In genomic region chr4:129371391-129371790, GRCm38 (mm10) we compare ENCODE assay signal across 25 mouse cellular contexts. TPM values are rescaled to one million over a fixed set of nuclear protein-coding genes. Genes with fewer than 3 reads are reported as not detected.
DNase-seq lines count a peak whose midpoint lies in the region; ATAC-seq and TF ChIP-seq lines count a peak whose summit lies in the region.
"Had no signal": no experiment of that assay in that cellular context is flagged by ENCODE, and none has a peak within 500 bp of the region (broad histone marks: within the 10 kb centered on the region; RNA-seq: fewer than 3 reads in every experiment).

No protein-coding gene starts in this region.

- no peak overlapping the region for H3K4me2 ChIP-seq in liver, postnatal 0 days (ENCODE audit: low read depth, low read length)
- H3K4me2 ChIP-seq: heart, embryonic 11.5 days; hindbrain, embryonic 14.5 days; limb, embryonic 15.5 days had no signal

- H3K9ac ChIP-seq in liver, postnatal 0 days (replicated peaks): no peak overlapping the region
- no peak overlapping the region; the same call in 1 of the 2 replicates for H3K9ac ChIP-seq in ES-Bruce4 (ENCODE audit: low read depth, poor library complexity, severe bottlenecking)
- H3K9ac ChIP-seq: hindbrain, embryonic 14.5 days; limb, embryonic 15.5 days had no signal

- TF ChIP-seq EP300 in liver, postnatal 0 days (IDR thresholded peaks at IDR 0.05; ENCODE audit: low read depth): no peak
- TF ChIP-seq EP300 in ES-Bruce4 (IDR thresholded peaks at IDR 0.05; ENCODE audit: insufficient read depth, low read depth, low read length): no peak

- no peak overlapping the region for H3K27ac ChIP-seq in kidney, adult 2 months (ENCODE audit: insufficient read depth, low read depth, low read length)
- H3K27ac ChIP-seq in liver, postnatal 0 days (ENCODE audit: low read depth): no peak overlapping the region
- no peak overlapping the region for H3K27ac ChIP-seq in ES-Bruce4 (ENCODE audit: insufficient read depth, low read length)
- H3K27ac ChIP-seq: hindbrain, embryonic 14.5 days; limb, embryonic 10.5 days; limb, embryonic 15.5 days had no signal

- POLR2A ChIA-PET in Patski (lab: Charles Lee): no interaction called here

- H3K36me3 ChIP-seq in kidney, adult 2 months (ENCODE audit: control insufficient read depth, insufficient read depth, low read length): no peaks in the 10 kb centered on the region
- no peaks in the 10 kb centered on the region for H3K36me3 ChIP-seq in liver, postnatal 0 days (replicated peaks; ENCODE audit: insufficient read depth, low read length)
- H3K36me3 ChIP-seq in ES-Bruce4 (ENCODE audit: control insufficient read depth, insufficient read depth, low read length, poor library complexity, severe bottlenecking): peaks cover 14% of the 10 kb centered on the region
- H3K36me3 ChIP-seq: G1E; limb, embryonic 10.5 days had no signal

- no peak overlapping the region for H3K4me3 ChIP-seq in kidney, adult 2 months (ENCODE audit: insufficient read depth, low read depth, low read length)
- no peak overlapping the region for H3K4me3 ChIP-seq in liver, postnatal 0 days (ENCODE audit: low read depth, low read length)
- no peak overlapping the region for H3K4me3 ChIP-seq in ES-Bruce4 (ENCODE audit: low read depth, low read length)
- H3K4me3 ChIP-seq: limb, embryonic 10.5 days; limb, embryonic 15.5 days had no signal

- H3K9me3 ChIP-seq in liver, postnatal 0 days (ENCODE audit: low read length): no peaks in the 10 kb centered on the region
- no peaks in the 10 kb centered on the region for H3K9me3 ChIP-seq in ES-Bruce4 (replicated peaks; ENCODE audit: control insufficient read depth, insufficient read depth, low read length, poor library complexity, severe bottlenecking)
- H3K9me3 ChIP-seq: G1E; limb, embryonic 10.5 days; limb, embryonic 15.5 days had no signal

- intact Hi-C loops in left cerebral cortex, postnatal 14 days (cut with DNase I): no loop called here

- peaks cover 6% of the 10 kb centered on the region; the same call in 1 of the 2 replicates for H3K4me1 ChIP-seq in kidney, adult 2 months (ENCODE audit: control insufficient read depth, insufficient read depth, low read length)
- H3K4me1 ChIP-seq in liver, postnatal 0 days (ENCODE audit: insufficient read depth): peaks cover 15% of the 10 kb centered on the region
- H3K4me1 ChIP-seq in ES-Bruce4 (ENCODE audit: control insufficient read depth, insufficient read depth, low read length): peaks cover 7% of the 10 kb centered on the region

- in situ Hi-C loops in Patski (cut with MboI; ENCODE audit: low pct_unique_long_range_greater_than_20kb): no loop called here

- H3K27me3 ChIP-seq in kidney, adult 2 months (replicated peaks; ENCODE audit: control insufficient read depth, insufficient read depth, low read length): no peaks in the 10 kb centered on the region
- no peaks in the 10 kb centered on the region for H3K27me3 ChIP-seq in liver, postnatal 0 days (ENCODE audit: insufficient read depth, low read length)
- H3K27me3 ChIP-seq in ES-Bruce4 (ENCODE audit: control insufficient read depth, insufficient read depth, low read length, poor library complexity, severe bottlenecking) (no peaks in the 10 kb centered on the region), Patski (no peaks in the 10 kb centered on the region)
- H3K27me3 ChIP-seq: limb, embryonic 15.5 days had no signal

- DNase-seq in kidney, adult 2 months: no peak
- DNase-seq in kidney, adult 8-10 months: no peak
- DNase-seq in liver, postnatal 0 days: no peak
- DNase-seq in liver (no peak), Patski (ENCODE audit: low read depth, low spot score) (no peak)
- DNase-seq in thymus, postnatal 36 days: no peak
- no peak for DNase-seq in left cerebral cortex, postnatal 14 days (ENCODE audit: low spot score in 2 of 2)
- DNase-seq: adrenal gland, adult 8-10 months; B cell, adult 2 months; cerebellum, adult 2 months; cerebellum, postnatal 25 days; gastrocnemius, postnatal 25 days; heart, adult 11 months; heart, postnatal 4 days; kidney, adult 9 months; kidney, postnatal 25 days; midbrain, embryonic 14.5 days had no signal

- no peak for TF ChIP-seq POLR2A in kidney, adult 2 months (IDR thresholded peaks at IDR 0.05; ENCODE audit: low read depth, low read length)
- TF ChIP-seq POLR2A in ES-Bruce4 (IDR thresholded peaks at IDR 0.05; ENCODE audit: insufficient read depth, low read length): no peak

- ATAC-seq in liver, postnatal 0 days: no peak
- ATAC-seq in Patski: no peak
- ATAC-seq: forebrain, embryonic 14.5 days; inflammation-experienced regulatory T-cells, adult 6 months had no signal

- CTCF ChIA-PET in Patski (lab: Charles Lee): no interaction called here

- 0 out of 2 replicates have a peak, but pooled peaks have one; percentile 5 for TF ChIP-seq CTCF in kidney, adult 2 months (conservative IDR thresholded peaks at IDR 0.05; ENCODE audit: insufficient read depth, insufficient read length, low read depth, low read length)
- peak; percentile 14; the same call in 1 of the 2 replicates for TF ChIP-seq CTCF in liver, postnatal 0 days (IDR thresholded peaks at IDR 0.05; ENCODE audit: low read depth)
- TF ChIP-seq CTCF in ES-Bruce4 (IDR thresholded peaks at IDR 0.05; ENCODE audit: low read depth, low read length): peak; percentile 19
- TF ChIP-seq CTCF in Patski (IDR thresholded peaks at IDR 0.05): peak; percentile 25

- WGBS in kidney, adult 2 months: 94% methylated on average over 3 of the region's 3 CpGs
- WGBS in liver, postnatal 0 days (ENCODE audit: insufficient replicate concordance): 90% methylated on average over 3 of the region's 3 CpGs

RNA-seq across cellular contexts. Expression of gene Zbtb8a, which starts 6.5 kb away (rescaled TPM):
- polyA plus RNA-seq in kidney, adult 2 months (2012; rRNA removed): 4.9 and 5.4 TPM in 2 replicates
- polyA plus RNA-seq in liver, postnatal 0 days (2015; fragmentation: Nextera tagmentation; extraction: Ambion mirVana): 1.9 and 2.3 TPM in 2 replicates
- polyA plus RNA-seq in ES-Bruce4 (2011; ENCODE audit: insufficient read depth, insufficient read length, low read depth, missing spikeins) (20.7 and 21.1 TPM in 2 replicates), Patski (2021) (3.3 TPM)
- 1 to 10 TPM; 7.4 to 8.0 TPM for total RNA-seq in left cerebral cortex, postnatal 14 days (2021)

RNA-seq across cellular contexts. Expression of gene Zbtb8os, which starts 35.9 kb away (rescaled TPM):
- polyA plus RNA-seq in kidney, adult 2 months (2012; rRNA removed): 21.6 and 32.1 TPM in 2 replicates
- polyA plus RNA-seq in liver, postnatal 0 days (2015; fragmentation: Nextera tagmentation; extraction: Ambion mirVana): 32.2 and 34.2 TPM in 2 replicates
- polyA plus RNA-seq in ES-Bruce4 (2011; ENCODE audit: insufficient read depth, insufficient read length, low read depth, missing spikeins) (138 and 146 TPM in 2 replicates), Patski (2021) (68.4 TPM)
- total RNA-seq in left cerebral cortex, postnatal 14 days (2021): 10 to 100 TPM; 22.4 to 23.5 TPM

RNA-seq across cellular contexts. Expression of gene Rbbp4, which starts 36.2 kb away (rescaled TPM):
- 30.8 and 36.7 TPM in 2 replicates for polyA plus RNA-seq in kidney, adult 2 months (2012; rRNA removed)
- polyA plus RNA-seq in liver, postnatal 0 days (2015; fragmentation: Nextera tagmentation; extraction: Ambion mirVana): 163 and 167 TPM in 2 replicates
- 375 and 419 TPM in 2 replicates for polyA plus RNA-seq in ES-Bruce4 (2011; ENCODE audit: insufficient read depth, insufficient read length, low read depth, missing spikeins)
- polyA plus RNA-seq in Patski (2021): 150 TPM
- total RNA-seq in left cerebral cortex, postnatal 14 days (2021): 100 to 1,000 TPM; 124 to 129 TPM
